Mouse (Mus musculus): ENCODE data around the gene Wsb2. TPM values are rescaled to one million over a fixed set of nuclear protein-coding genes. Genes with fewer than 3 reads are reported as not detected.

Gene Wsb2
- polyA plus RNA-seq (2017; shearing (Covaris generic)), result 10 to 100 TPM; 68.1 to 79.5 TPM

DNA sequence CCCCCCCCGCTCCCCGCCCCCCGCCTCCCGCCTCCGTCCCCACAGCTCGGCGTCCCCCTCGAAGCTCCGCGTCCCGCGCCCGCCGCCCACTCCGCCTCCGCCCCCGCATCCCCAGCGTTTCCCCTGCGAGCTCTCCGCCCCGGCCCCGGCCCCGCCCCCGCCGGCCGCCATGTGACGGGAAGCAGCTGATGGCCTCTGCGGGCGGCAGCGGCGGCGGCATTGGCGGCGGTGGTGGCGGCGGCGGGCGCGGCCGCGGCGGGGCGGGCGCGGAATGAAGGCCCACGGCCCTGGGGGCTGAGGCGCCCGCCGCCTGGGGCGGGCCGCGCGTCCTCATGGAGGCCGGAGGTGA, at the start of gene Wsb2:
Gene Wsb2, plus strand, starts transcription at position 176 of the 349 bp plus-strand sequence.

DNA sequence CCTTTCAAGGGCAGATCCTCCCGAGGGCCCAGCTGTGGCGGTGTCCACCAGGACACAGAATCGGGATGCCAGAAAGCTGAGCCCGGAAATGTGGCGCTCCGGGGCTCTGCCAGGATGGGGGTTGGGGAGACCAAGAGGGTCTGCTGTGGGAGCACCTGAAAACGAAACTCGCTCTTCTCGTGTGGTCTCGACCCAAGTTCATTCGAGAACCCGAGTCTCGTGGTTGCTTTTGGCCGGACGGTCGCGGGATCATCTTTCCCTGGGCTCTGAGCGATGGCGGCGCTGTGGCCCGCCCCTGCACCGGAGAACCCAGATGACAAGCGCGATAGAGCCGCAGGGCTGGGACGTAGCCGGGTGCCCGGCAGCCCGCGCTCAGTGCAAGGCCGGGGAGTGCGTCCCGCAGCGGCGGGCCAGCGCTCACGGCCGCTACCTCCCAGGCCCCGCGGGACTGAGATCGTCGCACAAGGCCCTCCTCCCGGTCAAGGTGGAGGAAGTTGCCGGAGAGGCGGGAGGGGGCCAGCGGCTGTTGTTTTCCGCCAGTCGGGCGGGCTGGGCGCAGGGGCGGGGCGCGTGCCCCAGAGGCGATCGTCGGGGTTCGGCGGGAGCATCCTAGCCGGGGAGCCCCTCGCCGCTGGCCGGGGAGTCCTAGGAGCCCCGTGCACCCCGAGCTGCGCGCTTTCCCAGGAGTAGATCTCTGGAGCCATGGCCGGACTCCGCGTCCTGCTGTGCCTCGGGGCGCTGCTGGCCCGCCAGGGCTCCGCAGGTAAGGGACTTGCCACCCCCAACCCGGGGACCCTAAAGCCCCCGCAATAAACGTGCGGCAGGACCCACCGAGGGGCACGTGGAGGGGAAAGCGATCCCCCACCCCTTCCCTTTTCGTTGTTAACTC, 38.1 kb upstream of the Wsb2 start, which contains the start of gene Vsig10:
Gene Vsig10, plus strand, starts transcription at position 343 of the 889 bp plus-strand sequence.

DNA sequence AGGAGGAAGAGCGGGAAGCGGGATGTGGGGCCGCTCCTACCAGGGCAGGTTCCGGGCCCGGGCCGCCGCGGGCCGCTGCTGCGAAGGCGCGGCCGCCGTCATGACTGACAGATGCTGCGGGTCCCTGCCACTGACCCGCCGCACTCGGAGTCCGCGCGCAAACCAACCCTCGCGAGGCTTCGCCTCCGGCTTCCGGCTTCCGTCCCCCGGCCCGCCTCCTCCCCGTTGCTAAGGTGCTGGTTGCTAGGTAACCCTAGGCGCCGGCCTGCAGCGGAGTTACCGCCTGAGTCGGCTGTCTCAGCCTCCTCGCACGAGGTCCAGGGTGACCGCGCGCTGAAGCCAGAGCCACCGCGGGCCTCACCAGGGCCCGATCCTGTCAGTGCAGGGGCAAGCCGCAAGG, 31.8 kb downstream of the Wsb2 start, which contains the start of gene Rfc5:
Gene Rfc5, minus strand, starts transcription at position 171 of the 400 bp plus-strand sequence.

DNA sequence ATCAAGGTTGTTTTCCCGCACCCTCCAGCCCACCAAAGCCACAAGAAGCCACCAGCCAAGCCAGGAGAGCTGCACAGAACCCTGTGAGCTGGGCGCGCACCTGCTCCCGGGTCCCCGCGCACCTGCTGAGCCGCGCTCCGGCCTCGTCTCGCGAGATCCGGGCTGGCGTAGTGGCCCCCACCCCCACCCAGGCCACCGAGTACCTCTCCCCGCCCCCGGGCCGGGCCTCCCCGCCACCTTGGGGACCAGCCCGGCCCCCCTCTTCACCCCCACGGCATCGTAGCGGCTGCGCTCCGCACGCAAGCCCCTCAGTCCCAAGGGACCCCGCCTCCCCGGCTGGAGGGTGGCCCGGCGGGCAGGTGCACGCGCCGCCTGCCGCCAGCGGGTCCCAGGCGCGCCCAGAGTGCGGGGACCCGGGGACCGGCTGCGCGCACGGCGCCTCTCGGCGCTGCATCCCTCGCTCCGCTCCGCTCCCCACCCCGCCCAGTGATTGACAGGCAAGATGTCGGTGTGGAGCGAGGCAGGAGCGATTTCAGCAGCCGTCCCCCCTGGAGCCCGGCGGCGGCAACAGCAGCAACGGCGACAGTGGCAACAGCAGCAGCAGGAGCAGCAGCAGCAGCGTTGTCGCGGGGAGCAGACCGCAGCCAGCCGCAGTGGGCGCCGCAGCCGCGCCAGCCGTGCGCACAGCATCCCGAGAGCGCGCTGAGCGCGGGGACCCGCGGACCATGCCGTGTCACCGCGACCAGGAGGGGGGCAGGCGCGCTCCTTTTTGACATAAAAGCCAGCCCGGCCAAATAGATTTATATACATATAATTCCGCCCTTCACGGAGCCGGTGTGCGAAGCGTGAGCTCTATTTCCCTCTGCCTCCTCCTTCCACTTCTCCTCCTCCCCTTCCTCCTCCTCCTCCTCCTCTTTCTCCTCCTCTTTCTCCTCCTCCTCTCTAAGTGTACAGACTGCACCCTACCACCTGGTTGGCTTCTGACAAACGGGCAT, 56.7 kb downstream of the Wsb2 start, which contains the start of gene Ksr2:
Gene Ksr2, plus strand, starts transcription at position 494 of the 995 bp plus-strand sequence.

Other genes starting within 250 kb of the Wsb2 start
- gene Suds3, start 241.2 kb upstream of the Wsb2 start, polyA plus RNA-seq (2017; shearing (Covaris generic)), result 10 to 100 TPM; 69.9 to 75.1 TPM
- gene Taok3, start 237.2 kb upstream of the Wsb2 start, polyA plus RNA-seq (2017; shearing (Covaris generic)), result 100 to 1,000 TPM in 1 of 2 experiments, 10 to 100 TPM in 1; 88.4 to 102 TPM
- 100 to 1,000 TPM; 223 to 230 TPM for gene Pebp1, start 69.7 kb upstream of the Wsb2 start, polyA plus RNA-seq (2017; shearing (Covaris generic))
- gene Vsig10, start 38.2 kb upstream of the Wsb2 start, polyA plus RNA-seq (2017; shearing (Covaris generic)), result 10 to 100 TPM in 1 of 2 experiments, 1 to 10 TPM in 1; 7.7 to 17.2 TPM
- gene Rfc5, start 31.7 kb downstream of the Wsb2 start, polyA plus RNA-seq (2017; shearing (Covaris generic)), result 10 to 100 TPM; 34.2 to 45.9 TPM
- gene Ksr2, start 56.7 kb downstream of the Wsb2 start, polyA plus RNA-seq (2017; shearing (Covaris generic)), result 1 to 10 TPM; 1.5 to 1.8 TPM